Mouse (Mus musculus) stomach, embryonic 14.5 days (tissue): Measurements from ENCODE around the gene Xrcc3. TPM values are rescaled to one million over a fixed set of nuclear protein-coding genes. Genes with fewer than 3 reads are reported as not detected.

Experiments
- ATAC-seq: fragments of 200-750 bp; cut with Nextera tagmentation; 2 replicates; pipeline ENCODE4 v1.8.0; 2017; ENCODE audit warnings: low read depth, moderate TSS enrichment; ENCODE audit not compliant: insufficient number of reproducible peaks, insufficient read depth, low FRiP score
- H3K27ac ChIP-seq: fragments of 300-500 bp; sonication (generic); 2 replicates; pipeline ENCODE4 v1.5.1; 2014; ENCODE audit warnings: mild to moderate bottlenecking, low read length, moderate library complexity, mixed read lengths
- H3K27me3 ChIP-seq: fragments of 300-500 bp; sonication (generic); 2 replicates; pipeline ENCODE4 v1.6.1; 2014; ENCODE audit warnings: low read length, control low read depth, mixed read lengths; ENCODE audit not compliant: control insufficient read depth, insufficient read depth
- H3K36me3 ChIP-seq: fragments of 300-500 bp; sonication (generic); 2 replicates; pipeline ENCODE4 v1.6.1; 2014; ENCODE audit warnings: mild to moderate bottlenecking, control low read depth, low read length, moderate library complexity, mixed read lengths; ENCODE audit not compliant: control insufficient read depth, insufficient read depth
- H3K4me1 ChIP-seq: fragments of 300-500 bp; sonication (generic); 2 replicates; pipeline ENCODE4 v1.6.1; 2014; ENCODE audit warnings: low read length, control low read depth, mixed read lengths; ENCODE audit not compliant: control insufficient read depth, insufficient read depth
- H3K4me2 ChIP-seq: fragments of 300-500 bp; sonication (generic); replicated peaks from 2 replicates; pipeline ENCODE4 v1.6.1; 2014; ENCODE audit warnings: low read depth, low read length, control low read depth
- H3K4me3 ChIP-seq: fragments of 300-500 bp; sonication (generic); 2 replicates; pipeline ENCODE4 v1.5.1; 2014; ENCODE audit warnings: low read depth, low read length, control low read depth
- H3K9ac ChIP-seq: fragments of 300-500 bp; sonication (generic); replicated peaks from 2 replicates; pipeline ENCODE4 v1.6.1; 2014; ENCODE audit warnings: low read depth, mild to moderate bottlenecking, control low read depth, low read length, moderate library complexity, mixed read lengths
- H3K9me3 ChIP-seq: fragments of 300-500 bp; sonication (generic); 2 replicates; pipeline ENCODE4 v1.6.1; 2016; ENCODE audit warnings: low read depth, low read length, control low read depth; ENCODE audit not compliant: control insufficient read depth
- WGBS: fragments of 180-500 bp; shearing (Covaris S2); extraction: QIAGEN DNeasy Blood & Tissue Kit; methylation state at CpG from one replicate; pipeline ENCODE4 v1.1.7; 2014; 5-methylcytosine and 5-hydroxymethylcytosine counted together
- polyA plus RNA-seq: library from polyadenylated mRNA; unstranded; fragments of >200 nt; fragmentation: Nextera tagmentation; extraction: Ambion mirVana; gene quantifications from 2 replicates; pipeline ENCODE4 v1.2.1, GENCODE M21; 2014

Xrcc3 gene
- polyA plus RNA-seq, 1 experiment from 2014 or later: 15.4 TPM

GRCm38 (mm10) chr12:111845953-111846352 lies 32.3 kb upstream of the Xrcc3 start:
- Histone ChIP-seq H3K36me3 (peaks cover 10% of the 10 kb centered on the region; the same call in 1 of the 2 replicates), H3K9ac (no peak overlapping the region), H3K9me3 (no peaks in the 10 kb centered on the region), H3K27ac (no peak overlapping the region), H3K4me1 (no peaks in the 10 kb centered on the region), H3K27me3 (no peaks in the 10 kb centered on the region), H3K4me2 (no peak overlapping the region), H3K4me3 (no peak overlapping the region)
- 93% methylated on average over 4 of the region's 4 CpGs for WGBS
- ATAC-seq: no peak

DNA sequence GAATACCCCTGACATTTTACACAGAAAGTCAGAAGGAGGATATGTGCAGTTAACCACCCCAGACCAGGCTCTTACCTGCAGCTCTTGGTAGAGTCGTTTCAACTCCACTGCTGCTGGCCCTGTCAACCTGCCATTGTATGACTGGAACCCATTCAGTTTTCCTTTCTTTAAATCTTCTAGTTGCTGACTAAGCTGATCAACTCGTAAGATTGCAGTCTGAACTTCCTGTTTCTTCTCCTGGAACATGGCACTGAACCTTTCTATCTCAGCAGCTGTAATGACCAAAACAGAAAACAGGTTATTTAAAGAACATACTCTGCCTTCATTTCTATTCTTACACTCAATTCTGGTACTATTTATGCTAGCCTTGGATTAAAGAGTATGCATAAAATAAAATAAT lies 29.8 kb upstream of the Xrcc3 start:
- Histone ChIP-seq H3K4me1 (no peaks in the 10 kb centered on the region), H3K4me2 (no peak overlapping the region), H3K9me3 (no peaks in the 10 kb centered on the region), H3K36me3 (peaks cover 23% of the 10 kb centered on the region), H3K9ac (no peak overlapping the region), H3K4me3 (no peak overlapping the region), H3K27me3 (no peaks in the 10 kb centered on the region), H3K27ac (no peak overlapping the region)
- ATAC-seq: no peak
- WGBS: 61% methylated on average over 2 of the region's 2 CpGs

- Histone ChIP-seq H3K4me3 (no peak overlapping the region), H3K36me3 (peaks cover 27% of the 10 kb centered on the region), H3K9ac (no peak overlapping the region), H3K27ac (no peak overlapping the region), H3K4me1 (no peaks in the 10 kb centered on the region), H3K9me3 (no peaks in the 10 kb centered on the region), H3K4me2 (no peak overlapping the region), H3K27me3 (no peaks in the 10 kb centered on the region)
- no peak for ATAC-seq
- 74% methylated on average over 15 of the region's 15 CpGs for WGBS
Observed at GRCm38 (mm10) chr12:111842565-111843433, 29.1 kb upstream of the Xrcc3 start.

DNA sequence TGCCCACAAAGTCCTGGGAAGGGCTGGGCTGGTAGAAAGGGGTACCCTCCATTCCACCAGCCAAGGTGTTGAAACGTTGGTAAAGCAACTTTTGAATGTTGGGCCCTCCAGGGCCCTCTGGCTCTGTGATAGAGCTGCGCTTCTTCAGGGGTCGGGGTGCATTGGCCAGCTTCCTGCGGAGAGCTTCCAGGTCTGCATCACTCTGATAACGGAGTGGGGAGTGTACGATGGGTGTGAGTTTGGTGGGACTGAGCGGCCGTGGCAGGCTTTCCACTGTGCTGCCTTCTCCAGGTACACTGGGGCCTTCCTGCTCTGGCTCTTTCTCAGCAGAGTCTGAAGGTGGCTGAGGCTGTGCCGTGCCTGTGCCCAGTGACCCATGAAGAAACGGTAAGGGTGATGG lies 19.8 kb upstream of the Xrcc3 start:
- Histone ChIP-seq H3K4me1 (no peaks in the 10 kb centered on the region), H3K4me2 (no peak overlapping the region), H3K27me3 (no peaks in the 10 kb centered on the region), H3K9ac (no peak overlapping the region), H3K9me3 (no peaks in the 10 kb centered on the region), H3K27ac (no peak overlapping the region), H3K4me3 (no peak overlapping the region), H3K36me3 (peaks cover 80% of the 10 kb centered on the region)
- WGBS: 91% methylated on average over 10 of the region's 10 CpGs
- no peak for ATAC-seq

DNA sequence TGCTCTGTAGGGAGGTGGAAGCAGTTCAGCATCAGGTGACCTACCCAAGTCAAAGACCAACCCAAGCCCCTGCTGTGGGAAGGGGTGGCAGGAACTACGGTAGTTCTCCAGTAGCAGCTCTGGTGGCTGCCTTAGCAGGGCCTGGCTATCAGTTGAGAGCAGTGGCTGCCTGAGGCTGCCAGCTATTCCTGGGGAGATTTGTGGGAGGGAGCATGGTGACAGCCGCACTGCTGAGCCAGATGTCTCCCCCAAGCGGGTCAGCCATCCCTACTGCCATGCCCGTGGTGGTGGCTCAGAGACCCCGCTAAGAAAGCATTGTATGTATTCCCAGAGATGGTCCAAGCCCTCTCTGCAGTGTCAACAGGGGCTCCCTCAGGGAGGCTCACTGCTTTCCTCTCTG lies 19.0 kb upstream of the Xrcc3 start:
- 91% methylated on average over 5 of the region's 5 CpGs for WGBS
- no peak for ATAC-seq
- Histone ChIP-seq H3K36me3 (peaks cover 84% of the 10 kb centered on the region), H3K4me2 (no peak overlapping the region), H3K9ac (no peak overlapping the region), H3K27me3 (no peaks in the 10 kb centered on the region), H3K4me3 (no peak overlapping the region), H3K9me3 (no peaks in the 10 kb centered on the region), H3K4me1 (no peaks in the 10 kb centered on the region), H3K27ac (no peak overlapping the region)

DNA sequence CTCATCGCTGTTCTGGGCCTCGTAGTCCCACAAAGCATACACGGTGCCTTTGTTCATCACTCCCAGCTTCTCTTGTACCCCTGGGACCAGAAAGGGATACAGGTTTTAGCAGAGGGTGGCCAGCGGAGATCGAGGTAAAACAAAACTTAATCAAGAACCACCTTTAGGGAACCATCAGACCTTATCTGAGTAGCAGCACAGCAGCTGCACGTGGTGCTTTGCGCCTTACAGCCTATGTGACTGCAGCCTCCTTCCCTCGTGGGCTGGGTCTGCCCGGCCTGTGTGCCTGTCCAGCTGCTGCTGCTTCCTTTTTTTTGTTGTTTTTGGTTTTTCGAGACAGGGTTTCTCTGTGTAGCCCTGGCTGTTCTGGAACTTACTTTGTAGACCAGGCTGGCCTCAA lies 16.7 kb upstream of the Xrcc3 start:
- Histone ChIP-seq H3K4me1 (no peaks in the 10 kb centered on the region), H3K27ac (no peak overlapping the region), H3K27me3 (no peaks in the 10 kb centered on the region), H3K9me3 (no peaks in the 10 kb centered on the region), H3K36me3 (peaks cover 95% of the 10 kb centered on the region), H3K9ac (no peak overlapping the region), H3K4me3 (no peak overlapping the region), H3K4me2 (no peak overlapping the region)
- WGBS: 91% methylated on average over 10 of the region's 10 CpGs
- ATAC-seq: no peak

GRCm38 (mm10) chr12:111829954-111830353 lies 16.3 kb upstream of the Xrcc3 start:
- H3K9me3 ChIP-seq: no peaks in the 10 kb centered on the region
- no peak overlapping the region for H3K9ac ChIP-seq
- H3K4me1 ChIP-seq: no peaks in the 10 kb centered on the region
- no peak overlapping the region for H3K4me2 ChIP-seq
- no peak overlapping the region for H3K27ac ChIP-seq
- no peak for ATAC-seq
- H3K27me3 ChIP-seq: no peaks in the 10 kb centered on the region
- 94% methylated on average over 9 of the region's 9 CpGs for WGBS
- peaks cover 95% of the 10 kb centered on the region for H3K36me3 ChIP-seq
- H3K4me3 ChIP-seq: no peak overlapping the region

- no peak overlapping the region for H3K4me2 ChIP-seq
- ATAC-seq: no peak
- H3K9me3 ChIP-seq: no peaks in the 10 kb centered on the region
- no peak overlapping the region for H3K27ac ChIP-seq
- no peak overlapping the region for H3K9ac ChIP-seq
- peaks cover 93% of the 10 kb centered on the region for H3K36me3 ChIP-seq
- no peak overlapping the region for H3K4me3 ChIP-seq
- WGBS: 80% methylated on average over 5 of the region's 5 CpGs
- no peaks in the 10 kb centered on the region for H3K27me3 ChIP-seq
- H3K4me1 ChIP-seq: no peaks in the 10 kb centered on the region
Observed at GRCm38 (mm10) chr12:111829447-111829846, 15.8 kb upstream of the Xrcc3 start.

- no peak overlapping the region for H3K9ac ChIP-seq
- no peak overlapping the region for H3K4me3 ChIP-seq
- peaks cover 83% of the 10 kb centered on the region for H3K36me3 ChIP-seq
- H3K4me1 ChIP-seq: no peaks in the 10 kb centered on the region
- no peaks in the 10 kb centered on the region for H3K27me3 ChIP-seq
- no peak overlapping the region for H3K27ac ChIP-seq
- no peak overlapping the region for H3K4me2 ChIP-seq
- WGBS: 89% methylated on average over 12 of the region's 12 CpGs
- no peaks in the 10 kb centered on the region for H3K9me3 ChIP-seq
- ATAC-seq: no peak
Observed at GRCm38 (mm10) chr12:111827556-111827955, 13.9 kb upstream of the Xrcc3 start.
